Mouse (Mus musculus) hindbrain, postnatal 0 days (tissue): Measurements from ENCODE around the gene Cd48. TPM values are rescaled to one million over a fixed set of nuclear protein-coding genes. Genes with fewer than 3 reads are reported as not detected.
A peak's percentile ranks its signal among the peaks of the same experiment; 100 is the strongest.
"Not testable (repeated sequence)": the region's sequence is repeated elsewhere in the genome, so short reads cannot be mapped to it uniquely, and the experiment has no call there.

ENCODE experiments used
- ATAC-seq: fragments of 200-750 bp; cut with Nextera tagmentation; 2 replicates; pipeline ENCODE4 v1.8.0; 2017; ENCODE audit warnings: mild to moderate bottlenecking, moderate TSS enrichment, moderate library complexity
- DNase-seq: peaks from one replicate; pipeline ENCODE4 v3.0.0-alpha.2; 2015; ENCODE audit warnings: low spot score
- H3K27ac ChIP-seq: fragments of 300-500 bp; sonication (generic); 2 replicates; pipeline ENCODE4 v1.5.1; 2014; ENCODE audit warnings: mild to moderate bottlenecking
- H3K27me3 ChIP-seq: fragments of 300-500 bp; sonication (generic); 2 replicates; pipeline ENCODE4 v1.6.1; 2014; ENCODE audit warnings: low read length, mixed read lengths; ENCODE audit not compliant: insufficient read depth
- H3K36me3 ChIP-seq: fragments of 300-500 bp; sonication (generic); 2 replicates; pipeline ENCODE4 v1.6.1; 2014; ENCODE audit warnings: low read length, mixed read lengths; ENCODE audit not compliant: insufficient read depth
- H3K4me1 ChIP-seq: fragments of 300-500 bp; sonication (generic); 2 replicates; pipeline ENCODE4 v1.6.1; 2014; ENCODE audit warnings: antibody characterized with exemption, low read length, mixed read lengths; ENCODE audit not compliant: insufficient read depth
- H3K4me2 ChIP-seq: fragments of 300-500 bp; sonication (generic); 2 replicates; pipeline ENCODE4 v1.6.1; 2014; ENCODE audit warnings: low read depth, mild to moderate bottlenecking, low read length, moderate library complexity, mixed read lengths
- H3K4me3 ChIP-seq: fragments of 300-500 bp; sonication (generic); 2 replicates; pipeline ENCODE4 v1.5.1; 2014; ENCODE audit warnings: low read length
- H3K9ac ChIP-seq: fragments of 300-500 bp; sonication (generic); replicated peaks from 2 replicates; pipeline ENCODE4 v1.6.1; 2014; ENCODE audit warnings: mild to moderate bottlenecking, low read length, moderate library complexity, mixed read lengths
- H3K9me3 ChIP-seq: fragments of 300-500 bp; sonication (generic); 2 replicates; pipeline ENCODE4 v1.6.1; 2016; ENCODE audit warnings: low read length, mixed read lengths
- CTCF ChIP-seq: IDR thresholded peaks from 2 replicates; pipeline ENCODE4 v1.5.1; 2016; ENCODE audit warnings: antibody characterized with exemption, control low read depth, low read depth
- WGBS: fragments of 180-500 bp; shearing (Covaris S2); extraction: QIAGEN DNeasy Blood & Tissue Kit; methylation state at CpG from one replicate; pipeline ENCODE4 v1.1.7; 2014; 5-methylcytosine and 5-hydroxymethylcytosine counted together
- polyA plus RNA-seq: library from polyadenylated mRNA; unstranded; fragments of >200 nt; fragmentation: Nextera tagmentation; extraction: Ambion mirVana; gene quantifications from 2 replicates; pipeline ENCODE4 v1.2.1, GENCODE M21; 2015
- total RNA-seq: library from RNA; depleted of rRNA; stranded (reverse); fragments of >200 nt; gene quantifications from 2 replicates; pipeline ENCODE4 v1.2.3, GENCODE M21; 2014

Gene Cd48
- total and polyA plus RNA-seq, 2 experiments from 2014 or later = 1.5 to 2.1 TPM

- no peak overlapping the region for H3K9ac ChIP-seq
- no peaks in the 10 kb centered on the region for H3K27me3 ChIP-seq
- no peak for TF ChIP-seq CTCF
- no peaks in the 10 kb centered on the region for H3K4me1 ChIP-seq
- no peak overlapping the region for H3K4me3 ChIP-seq
- DNase-seq = no peak
- no peak overlapping the region for H3K27ac ChIP-seq
- H3K36me3 ChIP-seq = no peaks in the 10 kb centered on the region
- 90% methylated on average over 9 of the region's 9 CpGs for WGBS
- no peaks in the 10 kb centered on the region for H3K9me3 ChIP-seq
- ATAC-seq = no peak
- no peak overlapping the region for H3K4me2 ChIP-seq
Observed at GRCm38 (mm10) chr1:171684923-171685322, 3.1 kb downstream of the Cd48 start.

GRCm38 (mm10) chr1:171687320-171687719, 5.5 kb downstream of the Cd48 start:
- Histone ChIP-seq H3K4me2 (no peak overlapping the region), H3K27ac (no peak overlapping the region), H3K9me3 (no peaks in the 10 kb centered on the region), H3K4me3 (no peak overlapping the region), H3K9ac (no peak overlapping the region), H3K36me3 (no peaks in the 10 kb centered on the region), H3K4me1 (no peaks in the 10 kb centered on the region), H3K27me3 (no peaks in the 10 kb centered on the region)
- TF ChIP-seq CTCF = no peak
- no peak for DNase-seq
- WGBS = 88% methylated on average over 4 of the region's 4 CpGs
- ATAC-seq = no peak

GRCm38 (mm10) chr1:171693918-171694317, 12.1 kb downstream of the Cd48 start:
- H3K27ac ChIP-seq = no peak overlapping the region
- no peaks in the 10 kb centered on the region for H3K9me3 ChIP-seq
- ATAC-seq = no peak
- no peak for DNase-seq
- TF ChIP-seq CTCF = no peak
- no peaks in the 10 kb centered on the region for H3K27me3 ChIP-seq
- no peaks in the 10 kb centered on the region for H3K4me1 ChIP-seq
- H3K4me3 ChIP-seq = no peak overlapping the region
- 77% methylated on average over 1 of the region's 1 CpGs for WGBS
- no peak overlapping the region for H3K9ac ChIP-seq
- no peak overlapping the region for H3K4me2 ChIP-seq
- no peaks in the 10 kb centered on the region for H3K36me3 ChIP-seq

- Histone ChIP-seq H3K9ac (no peak overlapping the region), H3K9me3 (no peaks in the 10 kb centered on the region), H3K27ac (no peak overlapping the region), H3K27me3 (no peaks in the 10 kb centered on the region), H3K4me2 (no peak overlapping the region), H3K36me3 (no peaks in the 10 kb centered on the region), H3K4me1 (no peaks in the 10 kb centered on the region), H3K4me3 (no peak overlapping the region)
- peak; percentile 61 for TF ChIP-seq CTCF
- ATAC-seq = peak; percentile 49; the same call in 1 of the 2 replicates
- DNase-seq = peak; percentile 74
- 15% methylated on average over 6 of the region's 6 CpGs for WGBS
Observed at GRCm38 (mm10) chr1:171698983-171699382, 17.2 kb downstream of the Cd48 start.

GRCm38 (mm10) chr1:171713736-171714135, 31.9 kb downstream of the Cd48 start:
- not testable (repeated sequence) for DNase-seq, H3K36me3 ChIP-seq, H3K4me2 ChIP-seq, H3K4me3 ChIP-seq, H3K9ac ChIP-seq, H3K4me1 ChIP-seq, ATAC-seq, H3K27me3 ChIP-seq, H3K27ac ChIP-seq, H3K9me3 ChIP-seq
- 100% methylated on average over 1 of the region's 1 CpGs for WGBS

- TF ChIP-seq CTCF = no peak
- H3K4me3 ChIP-seq = no peak overlapping the region
- H3K27me3 ChIP-seq = no peaks in the 10 kb centered on the region
- WGBS = 77% methylated on average over 2 of the region's 2 CpGs
- no peaks in the 10 kb centered on the region for H3K9me3 ChIP-seq
- H3K27ac ChIP-seq = no peak overlapping the region
- ATAC-seq (no peak), DNase-seq (no peak)
- no peaks in the 10 kb centered on the region for H3K36me3 ChIP-seq
- H3K4me2 ChIP-seq = no peak overlapping the region
- H3K9ac ChIP-seq = no peak overlapping the region
- H3K4me1 ChIP-seq = no peaks in the 10 kb centered on the region
Observed at GRCm38 (mm10) chr1:171715434-171715833, 33.6 kb downstream of the Cd48 start.

- no peak for DNase-seq
- no peak for TF ChIP-seq CTCF
- no peaks in the 10 kb centered on the region for H3K27me3 ChIP-seq
- no peak overlapping the region for H3K27ac ChIP-seq
- H3K9ac ChIP-seq = no peak overlapping the region
- H3K4me1 ChIP-seq = no peaks in the 10 kb centered on the region
- WGBS = 94% methylated on average over 1 of the region's 1 CpGs
- H3K4me3 ChIP-seq = no peak overlapping the region
- no peaks in the 10 kb centered on the region for H3K36me3 ChIP-seq
- ATAC-seq = no peak
- no peak overlapping the region for H3K4me2 ChIP-seq
- H3K9me3 ChIP-seq = no peaks in the 10 kb centered on the region
Observed at GRCm38 (mm10) chr1:171716232-171716631, 34.4 kb downstream of the Cd48 start.
